Mouse (Mus musculus): ENCODE measurements around the gene Fbh1.

DNA sequence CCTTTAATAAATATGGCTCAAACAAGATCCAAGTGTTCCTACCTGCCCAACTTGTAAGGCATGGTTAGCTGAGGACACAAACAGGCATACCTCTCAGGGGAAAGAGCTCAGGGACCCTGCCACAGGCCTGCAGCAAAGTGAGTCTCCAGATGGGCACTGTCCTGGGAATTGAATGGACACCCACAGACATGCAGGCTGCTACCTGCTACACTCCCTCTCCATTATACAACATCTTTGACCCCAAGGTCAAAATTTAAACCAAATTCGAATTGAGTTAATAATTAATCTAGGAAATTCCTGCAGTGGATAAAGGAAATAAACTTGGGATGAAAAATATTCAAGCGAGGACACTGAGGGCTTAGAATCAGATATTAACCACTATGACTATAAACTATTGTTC, 81.5 kb downstream of the Fbh1 start:
- TF ChIP-seq CTCF (IDR thresholded peaks at IDR 0.05; ENCODE audit: extremely low read depth, insufficient read depth, insufficient read length, insufficient replicate concordance) (no peak), POLR2A (IDR thresholded peaks at IDR 0.05; ENCODE audit: low read depth, low read length) (no peak)
